In the genomic region with DNA sequence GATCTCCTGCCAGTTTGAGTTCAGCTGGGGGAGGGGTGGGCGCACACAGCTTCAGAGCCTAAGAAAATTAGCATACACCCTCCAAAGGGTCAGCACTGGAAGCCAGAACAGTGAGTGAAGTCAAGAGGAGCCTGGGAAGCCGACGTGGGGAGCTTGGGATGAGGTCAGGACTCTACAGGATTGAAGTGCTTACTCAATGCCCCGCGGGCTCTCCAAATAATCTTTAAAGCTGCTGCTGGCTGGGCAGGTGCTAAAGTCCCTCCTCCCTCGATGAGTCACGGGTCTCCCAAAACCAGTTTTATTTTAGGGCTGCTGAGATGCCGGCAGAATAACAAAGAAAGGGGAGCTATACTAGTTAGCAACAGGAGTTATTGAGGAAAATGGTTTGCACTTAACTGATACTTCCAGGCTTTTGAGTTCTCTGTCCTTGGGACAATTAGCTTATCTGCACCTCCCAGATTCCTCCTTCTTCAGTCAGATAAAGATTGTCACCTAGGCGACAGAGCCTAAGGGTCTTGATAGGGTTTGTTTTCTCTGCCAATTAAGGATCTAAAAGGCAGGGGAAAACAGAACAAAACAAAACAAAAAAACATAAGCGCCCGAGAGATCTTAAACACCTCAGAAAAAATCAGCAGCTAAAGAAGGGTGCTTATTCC, we compare ENCODE assay signal across 9 mouse cellular contexts. TPM values are rescaled to one million over a fixed set of nuclear protein-coding genes. Genes with fewer than 3 reads are reported as not detected.
DNase-seq lines count a peak whose midpoint lies in the region; ATAC-seq and TF ChIP-seq lines count a peak whose summit lies in the region.
"Had no signal": no experiment of that assay in that cellular context is flagged by ENCODE, and none has a peak within 500 bp of the region (broad histone marks: within the 10 kb centered on the region; RNA-seq: fewer than 3 reads in every experiment).

No protein-coding gene starts in this region.

- peak; percentile 47 for DNase-seq in hindbrain, embryonic 10.5 days (ENCODE audit: low spot score)
- no peak for DNase-seq in hindbrain, postnatal 0 days (ENCODE audit: low spot score)
- DNase-seq in brain, embryonic 14.5 days (ENCODE audit: low read depth): peak; percentile 51
- DNase-seq in midbrain, embryonic 14.5 days: peak; percentile 52
- no peak for DNase-seq in cerebellum, postnatal 14 days
- no peak for DNase-seq in adrenal gland, postnatal 10 days
- no peak for DNase-seq in layer of hippocampus, postnatal 25 days (ENCODE audit: extremely low spot score in 1 of 2, low spot score in 1 of 2)

- 0 out of 2 replicates have a peak, but pooled peaks cover 7% of the 10 kb centered on the region for H3K27me3 ChIP-seq in hindbrain, embryonic 10.5 days (ENCODE audit: insufficient read depth, poor library complexity, severe bottlenecking)
- H3K27me3 ChIP-seq in hindbrain, postnatal 0 days (ENCODE audit: insufficient read depth, low read length): no peaks in the 10 kb centered on the region
- peaks cover 9% of the 10 kb centered on the region for H3K27me3 ChIP-seq in limb, embryonic 12.5 days
- no peaks in the 10 kb centered on the region for H3K27me3 ChIP-seq in midbrain, embryonic 14.5 days (ENCODE audit: control insufficient read depth, insufficient read depth, low read length)

- no peaks in the 10 kb centered on the region for H3K9me3 ChIP-seq in hindbrain, embryonic 10.5 days
- no peaks in the 10 kb centered on the region for H3K9me3 ChIP-seq in hindbrain, postnatal 0 days (ENCODE audit: low read length)
- no peaks in the 10 kb centered on the region for H3K9me3 ChIP-seq in limb, embryonic 12.5 days
- H3K9me3 ChIP-seq in midbrain, embryonic 14.5 days (ENCODE audit: control insufficient read depth, low read length): no peaks in the 10 kb centered on the region

- peaks cover 57% of the 10 kb centered on the region for H3K4me1 ChIP-seq in hindbrain, embryonic 10.5 days (replicated peaks)
- H3K4me1 ChIP-seq in hindbrain, postnatal 0 days (ENCODE audit: insufficient read depth, low read length): peaks cover 5% of the 10 kb centered on the region; the same call in 1 of the 2 replicates
- H3K4me1 ChIP-seq in limb, embryonic 12.5 days (replicated peaks): peaks cover 36% of the 10 kb centered on the region
- H3K4me1 ChIP-seq in midbrain, embryonic 14.5 days (ENCODE audit: control insufficient read depth, insufficient read depth, low read length): peaks cover 17% of the 10 kb centered on the region

- TF ChIP-seq POLR2A in brain, embryonic 14.5 days (IDR thresholded peaks at IDR 0.05; ENCODE audit: borderline replicate concordance, extremely low read depth, insufficient read depth, insufficient read length, poor library complexity, severe bottlenecking): no peak

- no peak for TF ChIP-seq CTCF in hindbrain, postnatal 0 days (IDR thresholded peaks at IDR 0.05; ENCODE audit: low read depth)
- TF ChIP-seq CTCF in brain, embryonic 14.5 days (IDR thresholded peaks at IDR 0.05; ENCODE audit: borderline replicate concordance, extremely low read depth, insufficient read depth, insufficient read length): no peak

- peak overlapping the region; percentile 85 for H3K27ac ChIP-seq in hindbrain, embryonic 10.5 days
- no peak overlapping the region for H3K27ac ChIP-seq in hindbrain, postnatal 0 days
- H3K27ac ChIP-seq in limb, embryonic 12.5 days: no peak overlapping the region
- no peak overlapping the region for H3K27ac ChIP-seq in midbrain, embryonic 14.5 days (replicated peaks; ENCODE audit: low read depth, low read length)

- no peak overlapping the region for H3K4me2 ChIP-seq in hindbrain, postnatal 0 days (ENCODE audit: low read depth, low read length)
- H3K4me2 ChIP-seq in limb, embryonic 12.5 days: peak overlapping the region; percentile 24
- H3K4me2 ChIP-seq in midbrain, embryonic 14.5 days (ENCODE audit: low read length): peak overlapping the region; percentile 4; the same call in 1 of the 2 replicates

- no peak overlapping the region for H3K9ac ChIP-seq in hindbrain, postnatal 0 days (replicated peaks; ENCODE audit: low read length)
- no peak overlapping the region for H3K9ac ChIP-seq in limb, embryonic 12.5 days (replicated peaks)
- no peak overlapping the region for H3K9ac ChIP-seq in midbrain, embryonic 14.5 days (replicated peaks; ENCODE audit: low read length)

- no peaks in the 10 kb centered on the region for H3K36me3 ChIP-seq in hindbrain, embryonic 10.5 days
- no peaks in the 10 kb centered on the region for H3K36me3 ChIP-seq in hindbrain, postnatal 0 days (ENCODE audit: insufficient read depth, low read length)
- no peaks in the 10 kb centered on the region for H3K36me3 ChIP-seq in limb, embryonic 12.5 days
- H3K36me3 ChIP-seq in midbrain, embryonic 14.5 days (ENCODE audit: control insufficient read depth, insufficient read depth, low read length): no peaks in the 10 kb centered on the region

- H3K4me3 ChIP-seq in hindbrain, embryonic 10.5 days: peak overlapping the region; percentile 26
- no peak overlapping the region for H3K4me3 ChIP-seq in hindbrain, postnatal 0 days (ENCODE audit: low read length)
- H3K4me3 ChIP-seq in limb, embryonic 12.5 days (replicated peaks): no peak overlapping the region
- no peak overlapping the region for H3K4me3 ChIP-seq in midbrain, embryonic 14.5 days (replicated peaks; ENCODE audit: low read depth, low read length)

- 4% methylated on average over 11 of the region's 11 CpGs for WGBS in hindbrain, embryonic 10.5 days
- 8% methylated on average over 11 of the region's 11 CpGs for WGBS in hindbrain, postnatal 0 days
- WGBS in limb, embryonic 12.5 days: 7% methylated on average over 11 of the region's 11 CpGs
- 5% methylated on average over 11 of the region's 11 CpGs for WGBS in midbrain, embryonic 14.5 days

- no peak for ATAC-seq in hindbrain, postnatal 0 days
- no peak for ATAC-seq in limb, embryonic 12.5 days (ENCODE audit: insufficient number of reproducible peaks, insufficient read depth, low FRiP score, low TSS enrichment, low read depth)
- ATAC-seq in midbrain, embryonic 14.5 days (ENCODE audit: low FRiP score, low TSS enrichment): no peak

RNA-seq across cellular contexts. Expression of gene F2rl1, which starts 10.6 kb away (rescaled TPM):
- polyA plus RNA-seq in hindbrain, embryonic 10.5 days (2016; fragmentation: Nextera tagmentation; extraction: Ambion mirVana): 0.05 and 0.07 TPM in 2 replicates
- total RNA-seq in hindbrain, postnatal 0 days (2014; rRNA removed): 0.37 TPM in 1 of 2 replicates, not detected in the other
- 0.10 TPM in 1 of 2 replicates, not detected in the other for polyA plus RNA-seq in hindbrain, postnatal 0 days (2015; fragmentation: Nextera tagmentation; extraction: Ambion mirVana)
- polyA plus RNA-seq in brain, embryonic 14.5 days (2012; rRNA removed): 0.43 and 0.44 TPM in 2 replicates
- polyA plus RNA-seq in limb, embryonic 12.5 days (2016; fragmentation: Nextera tagmentation; extraction: Ambion mirVana): 0.08 and 0.11 TPM in 2 replicates
- polyA plus RNA-seq in midbrain, embryonic 14.5 days (2014; fragmentation: Nextera tagmentation; extraction: Ambion mirVana): 0.08 and 0.12 TPM in 2 replicates
- under 1 TPM; 0.63 to 0.82 TPM for total RNA-seq in adrenal gland, postnatal 10 days (2021)
- under 1 TPM; 0.12 to 0.22 TPM for total RNA-seq in layer of hippocampus, postnatal 25 days (2021)

RNA-seq across cellular contexts. Expression of gene S100z, which starts 57.1 kb away (rescaled TPM):
- not detected in 2 replicates for polyA plus RNA-seq in hindbrain, embryonic 10.5 days (2016; fragmentation: Nextera tagmentation; extraction: Ambion mirVana)
- not detected in 2 replicates for total RNA-seq in hindbrain, postnatal 0 days (2014; rRNA removed)
- not detected in 2 replicates for polyA plus RNA-seq in hindbrain, postnatal 0 days (2015; fragmentation: Nextera tagmentation; extraction: Ambion mirVana)
- polyA plus RNA-seq in brain, embryonic 14.5 days (2012; rRNA removed): not detected in 2 replicates
- not detected in 2 replicates for polyA plus RNA-seq in limb, embryonic 12.5 days (2016; fragmentation: Nextera tagmentation; extraction: Ambion mirVana)
- not detected in 2 replicates for polyA plus RNA-seq in midbrain, embryonic 14.5 days (2014; fragmentation: Nextera tagmentation; extraction: Ambion mirVana)
- total RNA-seq in adrenal gland, postnatal 10 days (2021): not detected
- total RNA-seq in layer of hippocampus, postnatal 25 days (2021): not detected
- total RNA-seq: liver, adult 2 months had no signal
- polyA plus RNA-seq: liver, adult 2 months had no signal

Comparison
In these comparisons a context has a peak if more than half of its experiments do, and no peak if none do; other contexts are left out.
1. DNase-seq: peak in hindbrain, embryonic 10.5 days (single experiment), brain, embryonic 14.5 days (single experiment) and midbrain, embryonic 14.5 days (single experiment); none in hindbrain, postnatal 0 days (single experiment), cerebellum, postnatal 14 days (0 of 2), adrenal gland, postnatal 10 days (single experiment) and layer of hippocampus, postnatal 25 days (0 of 2).